Mouse (Mus musculus): ENCODE measurements around the gene Scn2b. TPM values are rescaled to one million over a fixed set of nuclear protein-coding genes. Genes with fewer than 3 reads are reported as not detected.

Scn2b gene
- polyA plus RNA-seq, 1 experiment from 2014 or later, result 3.9 TPM

GRCm38 (mm10) chr9:45088040-45088439 is 29.5 kb upstream of the Scn2b start:
- H3K9ac ChIP-seq, result no peak overlapping the region
- H3K9me3 ChIP-seq (ENCODE audit: low read depth, low read length), result no peaks in the 10 kb centered on the region
- H3K27me3 ChIP-seq (ENCODE audit: insufficient read depth, low read length), result no peaks in the 10 kb centered on the region
- H3K4me3 ChIP-seq (ENCODE audit: low read depth, low read length), result no peak overlapping the region
- DNase-seq (no peak), ATAC-seq (ENCODE audit: insufficient read depth) (no peak)
- no peak overlapping the region for H3K27ac ChIP-seq (ENCODE audit: low read depth)
- H3K36me3 ChIP-seq (ENCODE audit: insufficient read depth), result no peaks in the 10 kb centered on the region
- TF ChIP-seq CTCF (IDR thresholded peaks at IDR 0.05; ENCODE audit: low read depth), result no peak
- H3K4me2 ChIP-seq, result no peak overlapping the region
- no peaks in the 10 kb centered on the region for H3K4me1 ChIP-seq (ENCODE audit: insufficient read depth)

GRCm38 (mm10) chr9:45090811-45091210 is 26.8 kb upstream of the Scn2b start:
- no peak overlapping the region for H3K9ac ChIP-seq
- H3K27me3 ChIP-seq (ENCODE audit: insufficient read depth, low read length), result no peaks in the 10 kb centered on the region
- H3K4me1 ChIP-seq (ENCODE audit: insufficient read depth), result no peaks in the 10 kb centered on the region
- H3K9me3 ChIP-seq (ENCODE audit: low read depth, low read length), result no peaks in the 10 kb centered on the region
- ATAC-seq (ENCODE audit: insufficient read depth) (no peak), DNase-seq (no peak)
- no peak overlapping the region for H3K4me2 ChIP-seq
- H3K36me3 ChIP-seq (ENCODE audit: insufficient read depth), result no peaks in the 10 kb centered on the region
- H3K27ac ChIP-seq (ENCODE audit: low read depth), result no peak overlapping the region
- H3K4me3 ChIP-seq (ENCODE audit: low read depth, low read length), result no peak overlapping the region
- TF ChIP-seq CTCF (IDR thresholded peaks at IDR 0.05; ENCODE audit: low read depth), result 0 out of 2 replicates have a peak, but pooled peaks have one; percentile 18
- WGBS, result 61% methylated on average over 3 of the region's 3 CpGs

- TF ChIP-seq CTCF (IDR thresholded peaks at IDR 0.05; ENCODE audit: low read depth), result no peak
- Histone ChIP-seq H3K9me3 (ENCODE audit: low read depth, low read length) (no peaks in the 10 kb centered on the region), H3K36me3 (ENCODE audit: insufficient read depth) (no peaks in the 10 kb centered on the region), H3K4me1 (ENCODE audit: insufficient read depth) (no peaks in the 10 kb centered on the region), H3K9ac (no peak overlapping the region), H3K4me2 (no peak overlapping the region), H3K27me3 (ENCODE audit: insufficient read depth, low read length) (no peaks in the 10 kb centered on the region), H3K4me3 (ENCODE audit: low read depth, low read length) (no peak overlapping the region), H3K27ac (ENCODE audit: low read depth) (no peak overlapping the region)
- DNase-seq (no peak), ATAC-seq (ENCODE audit: insufficient read depth) (no peak)
- 51% methylated on average over 4 of the region's 4 CpGs for WGBS
These were observed 24.9 kb upstream of the Scn2b start for GRCm38 (mm10) chr9:45092641-45093040.

GRCm38 (mm10) chr9:45095149-45095937 is 22.2 kb upstream of the Scn2b start:
- ATAC-seq (ENCODE audit: insufficient read depth) (no peak), DNase-seq (peak; percentile 26)
- no peak overlapping the region for H3K4me3 ChIP-seq (ENCODE audit: low read depth, low read length)
- no peaks in the 10 kb centered on the region for H3K36me3 ChIP-seq (ENCODE audit: insufficient read depth)
- H3K27ac ChIP-seq (ENCODE audit: low read depth), result no peak overlapping the region
- no peak overlapping the region for H3K9ac ChIP-seq
- no peak overlapping the region for H3K4me2 ChIP-seq
- no peaks in the 10 kb centered on the region for H3K9me3 ChIP-seq (ENCODE audit: low read depth, low read length)
- no peaks in the 10 kb centered on the region for H3K27me3 ChIP-seq (ENCODE audit: insufficient read depth, low read length)
- no peak for TF ChIP-seq CTCF (IDR thresholded peaks at IDR 0.05; ENCODE audit: low read depth)
- no peaks in the 10 kb centered on the region for H3K4me1 ChIP-seq (ENCODE audit: insufficient read depth)
- 66% methylated on average over 6 of the region's 6 CpGs for WGBS

GRCm38 (mm10) chr9:45097877-45098276 is 19.7 kb upstream of the Scn2b start:
- Histone ChIP-seq H3K9ac (no peak overlapping the region), H3K36me3 (ENCODE audit: insufficient read depth) (no peaks in the 10 kb centered on the region), H3K4me2 (no peak overlapping the region), H3K27ac (ENCODE audit: low read depth) (no peak overlapping the region), H3K9me3 (ENCODE audit: low read depth, low read length) (no peaks in the 10 kb centered on the region), H3K4me3 (ENCODE audit: low read depth, low read length) (no peak overlapping the region), H3K4me1 (ENCODE audit: insufficient read depth) (no peaks in the 10 kb centered on the region), H3K27me3 (ENCODE audit: insufficient read depth, low read length) (no peaks in the 10 kb centered on the region)
- no peak for TF ChIP-seq CTCF (IDR thresholded peaks at IDR 0.05; ENCODE audit: low read depth)
- no peak for ATAC-seq (ENCODE audit: insufficient read depth)
- DNase-seq, result no peak
- 83% methylated on average over 5 of the region's 5 CpGs for WGBS

GRCm38 (mm10) chr9:45098426-45098825 is 19.2 kb upstream of the Scn2b start:
- Histone ChIP-seq H3K4me3 (ENCODE audit: low read depth, low read length) (no peak overlapping the region), H3K36me3 (ENCODE audit: insufficient read depth) (no peaks in the 10 kb centered on the region), H3K4me2 (no peak overlapping the region), H3K4me1 (ENCODE audit: insufficient read depth) (no peaks in the 10 kb centered on the region), H3K27ac (ENCODE audit: low read depth) (no peak overlapping the region), H3K27me3 (ENCODE audit: insufficient read depth, low read length) (no peaks in the 10 kb centered on the region), H3K9me3 (ENCODE audit: low read depth, low read length) (no peaks in the 10 kb centered on the region), H3K9ac (no peak overlapping the region)
- ATAC-seq (ENCODE audit: insufficient read depth) (no peak), DNase-seq (no peak)
- no peak for TF ChIP-seq CTCF (IDR thresholded peaks at IDR 0.05; ENCODE audit: low read depth)
- WGBS, result 26% methylated on average over 3 of the region's 3 CpGs

- no peak for TF ChIP-seq CTCF (IDR thresholded peaks at IDR 0.05; ENCODE audit: low read depth)
- 81% methylated on average over 1 of the region's 1 CpGs for WGBS
- Histone ChIP-seq H3K27ac (ENCODE audit: low read depth) (no peak overlapping the region), H3K9me3 (ENCODE audit: low read depth, low read length) (no peaks in the 10 kb centered on the region), H3K27me3 (ENCODE audit: insufficient read depth, low read length) (no peaks in the 10 kb centered on the region), H3K4me1 (ENCODE audit: insufficient read depth) (no peaks in the 10 kb centered on the region), H3K36me3 (ENCODE audit: insufficient read depth) (no peaks in the 10 kb centered on the region), H3K4me3 (ENCODE audit: low read depth, low read length) (no peak overlapping the region), H3K4me2 (no peak overlapping the region), H3K9ac (no peak overlapping the region)
- no peak for ATAC-seq (ENCODE audit: insufficient read depth)
- DNase-seq, result no peak
These were observed 15.1 kb upstream of the Scn2b start for GRCm38 (mm10) chr9:45102528-45102927.

All from lung, embryonic 14.5 days (tissue).